Mouse (Mus musculus): ENCODE measurements around the gene Olfr1333.
"Not testable (repeated sequence)": the region's sequence is repeated elsewhere in the genome, so short reads cannot be mapped to it uniquely, and the experiment has no call there.

The Olfr1333 gene

GRCm38 (mm10) chr4:118836179-118836578, at the start of gene Olfr1333:
TSS of gene Olfr1333 (minus strand) at chr4:118836279.
- no peak for DNase-seq

DNA sequence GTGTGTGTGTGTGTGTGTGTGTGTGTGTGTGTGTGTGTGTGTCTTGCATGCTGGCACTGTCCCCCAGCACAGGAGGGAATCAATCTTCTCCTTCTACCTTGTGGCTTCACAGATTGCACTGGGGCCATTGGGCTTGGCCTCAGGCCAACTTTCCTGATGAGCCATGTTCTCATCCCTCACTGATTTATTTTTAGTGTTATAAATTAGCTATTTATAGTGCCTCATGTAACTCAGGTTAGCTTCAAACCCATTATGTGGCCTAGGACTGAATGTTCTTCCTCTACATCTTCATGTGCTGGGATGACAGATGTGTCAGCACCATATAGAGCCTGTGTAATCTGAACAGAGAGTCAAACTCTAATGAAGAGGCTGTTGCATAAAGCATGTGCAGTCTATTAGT, 31.5 kb upstream of the Olfr1333 start:
- DNase-seq: peak; percentile 3

- DNase-seq: no peak
These were observed 28.3 kb upstream of the Olfr1333 start, which contains the start of gene Olfr1331 for GRCm38 (mm10) chr4:118864349-118864748. TSS of gene Olfr1331 (plus strand) at chr4:118864649.

DNA sequence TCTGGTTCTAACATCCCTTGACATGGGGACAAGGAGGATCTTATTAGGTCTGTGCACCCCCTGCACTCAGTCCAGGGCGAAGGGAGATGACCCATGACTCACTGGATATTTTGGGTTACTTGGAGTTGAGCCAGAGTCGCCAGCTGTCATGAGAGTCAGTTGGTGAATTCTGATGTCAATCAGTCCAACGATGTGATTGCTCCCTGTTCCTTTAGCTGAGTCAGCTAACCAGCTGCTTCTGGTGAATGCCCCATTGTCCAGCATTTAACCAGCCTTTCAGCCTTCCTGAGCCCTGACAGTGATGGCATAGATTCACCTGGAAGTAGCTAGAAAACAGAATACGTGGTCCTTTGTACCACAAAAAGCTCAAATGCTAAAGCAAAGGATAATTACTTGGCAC, 26.6 kb upstream of the Olfr1333 start:
- peak; percentile 95 for DNase-seq

DNA sequence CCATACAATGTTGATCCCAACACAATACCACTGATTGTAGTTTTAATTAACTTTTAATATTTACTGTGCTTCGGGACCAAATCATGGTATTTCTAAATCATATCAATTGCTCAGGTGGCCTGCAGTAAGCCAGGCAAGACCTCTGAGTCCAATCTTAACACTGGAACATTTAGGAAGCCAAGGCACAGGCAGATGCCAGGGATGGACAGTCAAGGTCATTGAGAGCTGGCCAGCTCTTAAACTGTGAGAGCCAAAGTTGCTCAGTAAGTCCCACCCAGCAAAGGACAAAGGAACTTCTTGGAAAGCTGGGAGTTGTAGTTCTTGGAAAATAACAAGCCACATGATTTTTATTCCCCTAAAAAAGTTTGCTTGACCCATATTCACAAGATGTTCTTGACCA, 25.7 kb upstream of the Olfr1333 start:
- peak; percentile 14 for DNase-seq

DNA sequence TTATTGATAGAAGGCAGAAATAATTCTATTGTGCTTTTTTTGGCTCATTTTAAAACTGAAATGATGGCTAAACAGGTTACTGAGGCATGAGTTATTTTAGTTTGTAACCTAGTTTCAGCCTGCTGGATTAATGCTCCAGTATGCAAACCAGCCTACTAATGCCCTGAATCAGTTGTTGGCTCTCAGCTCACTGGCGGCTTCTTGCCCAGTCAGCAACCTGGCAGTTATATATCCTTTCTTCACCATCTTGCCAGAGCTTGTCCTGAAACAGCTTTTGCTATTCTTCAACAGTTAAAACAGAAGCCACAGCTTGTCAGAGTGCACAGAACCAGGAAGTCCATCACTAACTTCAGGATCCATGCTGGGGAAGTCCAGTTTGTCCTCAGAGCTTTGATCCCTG, 17.2 kb downstream of the Olfr1333 start:
- DNase-seq: no peak

- no peak for DNase-seq
These were observed 26.2 kb downstream of the Olfr1333 start, which contains the start of gene Olfr1335 for GRCm38 (mm10) chr4:118809844-118810243. TSS of gene Olfr1335 (minus strand) at chr4:118809944.

GRCm38 (mm10) chr4:118792796-118793195, 43.3 kb downstream of the Olfr1333 start:
- DNase-seq: not testable (repeated sequence)

DNA sequence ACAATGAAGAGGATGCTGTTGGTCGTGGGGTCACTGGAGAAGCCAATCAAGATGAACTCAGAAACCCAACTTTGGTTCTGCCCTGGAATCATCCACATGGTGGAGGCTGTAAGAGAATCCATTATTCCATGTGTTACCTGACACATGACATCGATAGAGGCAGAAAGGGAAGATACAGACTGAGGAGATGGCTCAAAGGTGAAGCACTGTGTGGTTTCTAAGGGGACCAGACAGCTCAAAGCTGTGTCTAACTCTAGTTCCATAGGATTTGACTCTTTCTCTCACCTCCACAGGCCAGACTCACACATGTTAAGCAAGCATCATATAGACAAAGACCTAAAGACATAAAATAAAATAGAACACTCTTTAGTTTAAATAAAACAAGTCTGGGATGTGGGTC, 53.6 kb downstream of the Olfr1333 start, which contains the start of gene Olfr1337:
Gene Olfr1337, minus strand, starts transcription at position 101 of the 400 bp plus-strand sequence.
- DNase-seq: no peak

Data from retina, postnatal 1 day (tissue).